Mouse (Mus musculus) heart, postnatal 10 days (tissue): Measurements from ENCODE around the gene Muc1. TPM values are rescaled to one million over a fixed set of nuclear protein-coding genes. Genes with fewer than 3 reads are reported as not detected.

Source experiments
- DNase-seq, 2 experiments: peaks; one replicate each; pipeline ENCODE4 v3.0.0; 2021
- intact Hi-C: fragments of 180-260 bp; cut with DNase I; formaldehyde crosslinking; loops from one replicate; pipeline ENCODE4 v1.15.1; 2025
- total RNA-seq, 2 experiments: library from RNA; stranded (reverse); gene quantifications; 2 replicates each; pipeline ENCODE4 v1.2.3; 2021

The Muc1 gene
- total RNA-seq, 2 experiments from 2014 or later: 0.20 to 0.34 TPM

DNA sequence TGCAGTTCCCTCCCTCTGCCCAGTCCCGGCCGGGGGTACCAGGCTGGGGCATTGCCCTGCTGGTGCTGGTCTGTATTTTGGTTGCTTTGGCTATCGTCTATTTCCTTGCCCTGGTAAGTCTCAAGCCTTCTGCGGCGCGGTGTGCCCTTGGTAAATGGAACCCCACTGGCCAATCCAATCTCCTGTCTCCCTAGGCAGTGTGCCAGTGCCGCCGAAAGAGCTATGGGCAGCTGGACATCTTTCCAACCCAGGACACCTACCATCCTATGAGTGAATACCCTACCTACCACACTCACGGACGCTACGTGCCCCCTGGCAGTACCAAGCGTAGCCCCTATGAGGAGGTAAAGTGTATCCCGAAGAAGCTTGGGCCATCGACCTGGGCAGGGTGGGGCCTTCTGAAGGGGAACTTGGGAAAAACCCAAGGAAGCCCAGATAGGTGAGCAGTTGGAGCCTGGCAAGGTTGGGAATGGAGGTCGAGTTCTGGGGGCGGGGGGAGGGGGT is 3.0 kb downstream of the Muc1 start:
- intact Hi-C loops: no loop called here
- DNase-seq: no peak

DNA sequence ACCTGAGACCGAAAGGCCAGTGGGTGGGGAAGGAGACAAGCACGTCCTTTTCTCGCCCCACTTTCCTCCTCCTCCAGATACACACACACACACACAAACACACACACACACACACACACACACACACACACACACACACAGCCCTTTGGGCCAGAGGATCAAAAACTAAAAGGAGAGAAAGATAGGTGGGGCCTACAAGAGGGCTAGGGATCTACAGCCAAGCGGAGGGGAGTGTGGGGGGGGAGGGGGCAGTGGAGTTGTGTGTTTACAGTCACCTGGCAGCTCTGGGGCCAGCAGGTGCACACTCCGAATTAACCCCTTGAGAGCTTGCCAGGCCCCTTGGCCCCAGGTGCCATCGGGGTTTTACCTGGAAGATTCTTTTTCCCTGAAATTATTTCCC is 3.8 kb downstream of the Muc1 start:
- no peak for DNase-seq
- intact Hi-C loops: no loop called here

DNA sequence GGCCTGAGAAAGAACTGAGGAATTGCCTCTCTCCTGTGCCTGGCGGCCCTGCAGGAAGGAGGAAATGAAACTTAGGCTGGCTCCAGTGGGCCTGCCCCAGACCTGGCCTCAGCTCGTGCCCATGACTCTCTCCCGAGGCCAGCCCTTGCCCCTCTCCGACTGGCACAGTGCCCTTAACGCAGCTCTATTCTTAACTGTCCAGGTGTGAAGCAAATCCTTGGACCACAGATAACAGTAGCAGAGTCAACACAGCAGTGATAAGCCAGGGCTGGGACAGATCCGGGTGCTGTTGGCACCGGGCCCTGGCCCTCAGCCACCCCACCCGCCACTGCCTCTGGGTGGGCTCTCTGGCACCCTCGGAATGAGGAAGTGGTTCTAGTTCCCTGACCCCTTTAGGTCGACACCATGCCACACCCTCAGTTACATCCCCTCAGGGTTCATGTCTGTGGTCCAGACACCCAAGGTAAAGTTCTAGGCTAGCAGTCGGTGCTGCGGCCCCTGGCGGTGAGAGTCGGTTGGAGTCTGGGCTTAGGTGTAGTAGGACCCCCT is 4.8 kb downstream of the Muc1 start:
- peak; percentile 44 to 55 for DNase-seq
- intact Hi-C loops: no loop called here

DNA sequence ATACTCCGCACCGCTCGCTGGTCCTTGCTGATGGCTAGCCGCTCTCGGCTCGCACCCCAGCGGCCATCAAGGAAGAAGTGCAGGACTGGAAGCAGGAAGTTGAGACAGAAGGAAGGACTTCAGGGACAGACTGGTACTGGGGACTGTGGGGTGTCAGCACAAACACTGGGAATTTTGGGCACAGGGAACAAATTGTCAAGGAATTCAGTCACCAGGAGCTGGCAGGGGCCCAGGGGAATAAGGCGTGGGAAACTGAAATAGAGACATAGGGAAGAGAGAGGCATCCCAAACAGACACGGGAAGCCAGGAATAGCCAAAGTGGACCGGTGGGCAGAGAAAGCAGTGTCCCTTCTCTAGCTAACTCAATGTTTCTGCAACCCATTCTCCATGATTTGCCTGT is 7.7 kb downstream of the Muc1 start:
- DNase-seq: no peak
- intact Hi-C loops: no loop called here

DNA sequence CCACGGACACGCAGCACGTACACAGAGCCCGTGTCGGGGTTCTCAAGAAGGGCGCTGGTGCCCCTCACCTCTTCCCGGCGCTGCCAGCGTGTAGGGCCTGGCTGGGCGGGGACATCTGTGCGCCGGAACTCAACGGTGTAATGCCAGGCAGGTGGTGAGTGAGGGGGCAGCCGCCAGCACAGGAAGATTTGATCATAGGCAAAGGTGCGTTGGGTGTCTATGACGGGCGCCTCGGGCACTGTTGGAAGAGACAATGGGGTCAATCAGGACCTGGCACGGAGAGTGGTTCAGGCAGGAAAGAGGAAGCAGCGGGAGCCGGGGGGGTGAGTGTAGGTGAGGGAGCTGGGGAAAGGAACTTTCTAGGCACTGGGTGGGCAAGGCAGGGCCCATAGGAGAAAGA is 8.8 kb downstream of the Muc1 start:
- no peak for DNase-seq
- intact Hi-C loops: no loop called here

DNA sequence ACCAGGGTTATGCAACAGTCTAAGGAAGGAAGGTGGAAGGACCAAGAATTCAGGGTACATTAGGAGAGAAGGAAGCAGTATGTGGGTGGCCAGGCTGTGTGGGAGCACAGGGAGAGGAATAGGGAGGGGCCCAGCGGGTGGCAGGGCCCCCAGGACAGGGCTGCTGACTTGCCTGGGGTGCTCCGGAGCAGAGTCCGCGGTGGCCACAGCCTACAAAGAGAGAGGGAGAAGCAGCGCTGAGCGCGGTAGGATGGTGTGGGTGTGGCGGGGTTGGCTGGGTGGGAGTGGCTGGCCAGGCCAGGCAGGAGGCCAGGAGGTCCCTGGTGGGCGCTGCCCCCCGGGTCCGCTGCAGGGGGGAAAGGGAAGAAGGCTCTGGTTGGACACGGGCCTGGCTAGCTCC is 9.6 kb downstream of the Muc1 start:
- DNase-seq: no peak
- intact Hi-C loops: no loop called here

DNA sequence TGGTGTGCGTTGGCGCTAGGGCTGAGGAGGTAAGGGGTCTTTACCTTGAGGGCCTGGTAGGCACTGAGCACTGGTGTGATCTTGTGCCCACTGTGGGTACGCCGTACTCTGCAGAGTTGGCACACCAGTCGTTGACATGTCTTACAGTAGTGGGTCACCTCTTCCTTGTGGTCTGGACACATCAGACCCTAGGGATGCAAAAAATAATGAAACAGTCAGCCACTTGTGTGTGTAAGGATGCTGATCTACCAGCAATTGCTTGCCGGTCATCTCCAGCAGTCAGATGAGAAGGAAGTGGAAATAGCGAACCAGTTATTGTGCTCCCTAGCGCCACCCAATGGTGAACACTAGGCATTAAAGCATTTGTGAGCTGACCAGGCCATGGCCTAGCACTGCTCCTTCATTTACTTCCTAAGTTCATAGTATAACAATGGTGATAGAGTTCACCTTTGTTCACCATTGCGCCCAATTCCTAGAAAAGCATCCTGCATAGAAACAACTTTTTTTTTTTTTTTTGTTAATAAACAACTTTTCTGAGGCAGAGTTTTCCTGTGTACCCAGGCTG is 13.6 kb downstream of the Muc1 start:
- DNase-seq: peak; percentile 59 to 83
- intact Hi-C loops: no loop called here

DNA sequence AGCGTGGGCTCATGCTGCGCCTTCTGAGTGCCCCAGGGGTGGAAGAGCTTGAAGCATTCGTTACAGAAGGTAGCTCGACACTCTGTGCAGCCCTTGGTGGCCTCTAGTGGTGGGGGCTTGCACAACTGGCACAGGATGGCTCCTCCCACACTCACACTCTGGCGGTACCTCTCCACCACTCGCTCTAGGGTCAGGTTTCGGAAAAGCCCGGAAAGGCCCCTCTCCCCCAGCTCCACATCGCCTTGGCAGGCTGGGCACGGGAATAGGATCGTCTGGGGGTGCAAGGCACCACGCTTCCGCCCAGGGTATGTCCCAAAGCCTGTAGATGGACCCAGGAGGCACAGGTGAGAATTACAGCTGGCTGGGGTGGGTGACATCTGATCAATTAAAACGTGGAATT is 14.8 kb downstream of the Muc1 start:
- intact Hi-C loops: no loop called here

DNA sequence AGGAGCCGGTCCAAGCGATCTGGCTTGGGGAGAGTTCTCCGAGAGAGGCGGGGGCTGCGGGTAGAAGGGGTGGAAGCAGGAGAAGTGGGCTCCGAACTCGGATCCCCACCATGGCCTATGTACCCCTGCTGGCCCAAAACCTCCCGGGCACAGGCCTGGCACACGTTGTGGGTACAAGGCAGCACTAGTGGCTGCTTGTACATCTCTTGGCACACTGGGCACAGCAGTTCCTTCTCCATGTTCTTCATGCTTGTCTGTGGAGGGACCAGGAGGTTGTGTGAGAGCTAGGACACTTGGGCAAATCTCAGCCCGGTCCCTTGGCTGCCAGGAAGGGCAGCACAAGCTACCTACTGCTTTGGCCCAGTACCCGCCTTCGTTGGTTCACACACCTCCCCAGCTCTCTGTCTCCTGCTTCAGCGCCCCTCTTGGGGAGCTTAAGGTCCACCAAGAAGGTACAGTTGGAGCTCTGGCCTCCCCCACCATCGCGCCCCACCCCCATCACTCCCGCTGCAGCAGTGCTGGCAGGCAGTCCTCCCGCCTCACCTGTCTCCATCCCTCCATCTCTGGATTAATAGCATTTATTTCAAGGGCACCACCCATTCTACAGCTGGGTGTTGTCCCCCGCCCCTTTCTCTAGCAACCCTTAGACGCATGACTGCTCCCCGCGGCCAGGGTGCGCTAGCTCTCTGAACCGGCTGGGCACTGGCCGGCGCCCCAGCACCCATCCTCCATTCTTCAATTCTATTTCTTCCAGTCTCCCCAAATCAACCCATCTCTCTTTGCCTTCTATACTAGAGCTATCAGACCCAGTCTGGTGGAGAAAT is 15.5 kb downstream of the Muc1 start:
- peak in 1 of 2 experiments; percentile 36 for DNase-seq
- intact Hi-C loops: no loop called here

More for the DNA sequence above, 14.8 kb downstream of the Muc1 start:
- DNase-seq: peak in 1 of 2 experiments; percentile 64

DNA sequence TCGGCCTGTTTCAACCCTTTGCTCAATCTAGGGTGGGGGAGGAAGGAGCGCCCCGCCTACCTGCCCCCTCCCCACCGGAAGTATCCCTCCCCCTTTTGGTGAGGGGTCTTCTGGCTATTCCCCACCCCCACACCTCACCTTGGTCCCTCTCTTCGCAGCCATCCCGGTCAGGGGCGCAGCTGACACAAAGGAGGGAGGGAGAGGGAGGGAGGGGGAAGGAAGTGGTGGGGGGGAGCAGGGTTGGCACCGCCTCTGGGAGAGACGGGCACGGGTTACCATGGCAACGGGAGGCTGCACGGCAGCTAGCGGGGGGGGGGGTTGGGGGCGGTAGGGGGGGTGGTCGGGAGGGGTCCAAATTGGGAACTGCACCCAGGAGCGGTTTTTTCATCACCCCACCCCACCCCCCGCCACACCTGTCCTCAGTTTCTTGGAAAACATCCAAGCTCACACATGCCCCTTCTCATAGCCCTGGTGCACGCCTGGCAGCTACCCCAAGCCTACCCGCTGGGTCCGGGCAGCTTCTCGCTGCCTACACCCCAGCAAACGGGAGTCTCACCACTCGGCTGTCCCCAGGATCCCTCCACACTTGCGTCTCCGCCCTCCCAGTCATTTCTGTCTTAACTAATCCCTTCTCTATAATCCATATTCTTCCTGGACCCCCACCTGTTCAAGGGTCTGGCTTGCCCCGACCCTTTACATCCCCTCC is 16.3 kb downstream of the Muc1 start:
- no peak for DNase-seq
- intact Hi-C loops: no loop called here

DNA sequence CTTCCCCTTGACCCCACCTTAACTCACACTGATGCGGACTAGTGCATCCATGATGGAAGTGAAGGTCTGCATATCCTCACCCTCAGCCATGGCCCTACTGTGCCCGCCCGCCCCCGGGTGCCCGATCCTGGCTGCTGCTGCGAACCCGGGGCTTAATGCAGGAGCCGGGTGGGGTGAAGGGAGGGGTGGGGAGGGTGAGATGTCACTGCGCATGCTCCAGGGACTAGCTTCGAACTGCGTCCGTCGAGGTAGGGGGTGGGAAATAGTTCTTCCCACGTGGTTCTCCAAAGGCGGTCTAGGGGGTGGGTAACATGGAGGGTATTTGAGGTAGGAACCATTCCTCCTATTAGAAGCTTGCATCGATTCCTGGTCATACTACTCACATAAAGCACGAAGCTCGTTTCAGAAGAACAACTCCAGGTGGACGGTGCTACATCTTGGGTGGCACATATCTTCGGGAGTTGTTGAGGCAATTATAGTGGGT is 16.9 kb downstream of the Muc1 start, which contains the start of gene Krtcap2:
Gene Krtcap2 (plus strand): TSS at position 279 of the 484 bp plus-strand sequence.
- peak in 1 of 2 experiments; percentile 40 for DNase-seq
- intact Hi-C loops: loop anchor here (1.0 kb wide), 1 partner anchor 37 kb away; no protein-coding TSS in a partner anchor

DNA sequence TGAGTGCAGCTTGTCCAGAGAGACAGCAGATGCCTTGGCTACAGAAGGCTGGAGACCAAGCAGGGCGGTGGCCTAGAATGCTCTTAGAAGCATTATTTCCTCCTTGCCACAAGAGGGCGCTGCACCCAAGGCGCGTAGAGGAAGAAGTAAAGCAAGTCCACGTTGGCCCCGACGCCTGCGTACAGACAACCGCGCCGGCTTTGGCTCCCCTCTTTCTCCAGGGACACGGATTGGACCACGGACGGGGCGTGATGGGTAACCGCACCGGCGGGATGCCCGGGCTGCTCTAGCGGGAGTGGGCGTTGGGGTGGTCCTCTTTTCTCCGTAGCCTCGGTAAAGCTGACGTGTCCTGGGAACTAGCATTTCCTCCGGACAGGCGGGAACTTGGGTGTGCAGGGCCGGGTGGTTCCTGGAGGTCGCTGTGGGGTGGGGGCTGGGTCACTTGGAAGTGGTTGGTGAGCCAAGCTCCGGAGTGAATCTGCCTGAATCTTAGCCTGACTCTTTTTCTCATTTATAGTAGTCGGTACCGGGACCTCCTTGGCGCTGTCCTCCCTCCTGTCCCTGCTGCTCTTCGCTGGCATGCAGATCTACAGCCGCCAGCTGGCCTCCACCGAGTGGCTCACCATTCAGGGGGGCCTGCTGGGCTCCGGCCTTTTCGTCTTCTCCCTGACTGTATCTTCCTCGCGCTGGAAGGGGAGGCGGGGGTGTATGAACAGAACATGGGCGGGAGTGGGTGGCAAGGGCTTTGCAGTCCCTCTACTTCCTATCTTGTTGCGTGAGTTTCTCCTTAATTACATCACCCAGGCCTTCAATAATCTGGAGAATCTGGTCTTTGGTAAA is 17.6 kb downstream of the Muc1 start, which contains the start of gene Trim46:
Gene Trim46 (minus strand): TSS at position 49 of the 840 bp plus-strand sequence.
- intact Hi-C loops: loop anchor here (1.0 kb wide), 1 partner anchor 36 kb away; no protein-coding TSS in a partner anchor
- DNase-seq: peak; percentile 93 to 94

DNA sequence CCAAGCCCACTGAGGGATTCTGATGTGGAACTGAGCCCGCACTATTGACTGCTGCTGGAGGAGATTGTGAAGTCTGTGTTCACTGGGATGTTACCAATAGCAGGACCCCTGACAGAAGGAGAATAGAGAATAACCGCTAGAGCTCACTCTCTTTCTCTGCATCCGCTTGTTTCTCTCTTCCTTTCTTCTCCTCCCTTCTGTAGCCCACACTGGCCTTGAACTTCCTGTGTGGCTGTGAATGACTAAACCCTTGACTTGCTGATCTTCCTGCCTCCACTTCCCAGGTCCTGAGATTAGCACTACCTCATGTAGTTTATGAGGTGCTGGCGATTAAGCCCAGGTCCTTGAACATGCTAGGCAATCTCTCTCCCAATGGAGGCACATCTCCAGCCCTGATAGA is 18.6 kb downstream of the Muc1 start:
- intact Hi-C loops: no loop called here

DNA sequence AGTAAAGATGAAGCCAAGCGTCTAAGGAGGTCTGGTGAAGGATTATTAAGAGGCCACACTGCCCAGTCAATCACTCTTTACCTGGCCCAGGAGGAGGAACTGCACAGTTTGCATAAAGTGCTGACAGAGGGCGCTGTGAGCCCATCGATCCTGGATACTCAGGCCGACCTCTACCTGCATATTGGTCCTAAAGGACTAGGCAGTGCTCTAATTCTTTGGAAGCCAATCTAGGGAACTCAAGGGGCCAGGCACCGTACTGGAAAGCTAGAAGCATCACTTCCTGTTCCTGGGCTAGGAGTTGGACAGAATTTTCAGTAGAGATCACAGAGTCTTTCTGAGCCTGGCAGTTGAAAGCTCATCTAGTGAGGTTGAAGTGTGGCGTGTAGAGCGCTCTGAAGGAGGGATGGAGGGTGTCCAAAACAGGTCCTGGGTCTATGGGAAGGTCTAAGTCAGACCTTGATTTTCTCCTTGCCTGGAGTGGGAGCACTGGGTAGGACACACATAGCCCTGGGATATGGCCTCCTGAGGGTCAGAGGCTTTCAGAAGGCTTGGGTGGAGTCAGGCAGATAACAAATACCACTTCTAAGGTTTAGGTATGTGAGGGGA is 21.7 kb downstream of the Muc1 start:
- intact Hi-C loops: loop anchor here (1.0 kb wide), 2 partner anchors 32 to 58 kb away; no protein-coding TSS in a partner anchor

More for the DNA sequence above, 18.6 kb downstream of the Muc1 start:
- DNase-seq: no peak

DNA sequence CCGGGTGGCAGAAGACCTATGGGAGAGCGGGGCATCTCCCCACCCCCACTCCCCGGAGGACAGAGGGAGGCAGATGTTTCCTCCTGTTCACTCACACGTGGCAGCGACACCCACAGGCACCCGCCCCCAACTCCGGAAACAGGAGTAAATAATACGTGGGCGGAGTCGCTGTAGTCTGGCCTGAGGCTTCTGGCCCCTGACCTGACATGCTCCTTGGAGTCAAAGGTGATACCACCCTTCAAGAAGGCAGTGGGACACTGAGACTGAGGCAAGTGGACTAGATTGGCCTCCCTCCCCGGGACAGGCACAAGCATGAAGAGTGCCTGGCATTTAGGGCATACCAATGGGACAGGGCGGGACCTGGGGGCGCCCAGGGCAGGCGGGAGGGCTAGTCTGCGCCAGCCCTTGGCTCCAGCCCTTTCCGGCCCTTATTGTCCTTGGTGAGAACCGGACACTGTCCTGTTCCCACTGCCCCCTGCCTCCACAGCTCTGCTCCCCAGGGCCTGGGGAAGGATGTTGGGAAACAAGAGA is 22.6 kb downstream of the Muc1 start:
- intact Hi-C loops: no loop called here
- DNase-seq: peak; percentile 76 to 81

More for the DNA sequence above, 21.7 kb downstream of the Muc1 start:
- peak; percentile 79 to 82 for DNase-seq

DNA sequence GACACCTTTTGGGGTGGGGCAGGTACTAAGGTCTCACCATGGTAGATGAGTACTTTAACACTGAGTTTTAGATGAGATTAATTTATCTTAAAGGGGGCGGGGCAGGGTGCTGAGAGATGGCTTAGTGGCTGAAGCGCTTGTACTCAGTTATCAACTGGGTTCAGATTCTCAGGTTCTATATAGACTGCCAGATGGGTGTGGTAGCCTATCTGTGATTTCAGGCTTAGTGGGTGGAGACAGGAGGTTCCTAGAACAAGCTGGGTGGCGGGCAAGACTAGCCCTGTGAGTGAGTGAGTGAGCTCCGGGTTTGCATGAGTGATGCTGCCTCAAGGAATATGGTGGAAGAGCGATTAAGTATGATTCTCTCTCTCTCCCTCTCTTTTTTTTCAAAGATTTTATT is 26.1 kb downstream of the Muc1 start:
- intact Hi-C loops: no loop called here
- no peak for DNase-seq

DNA sequence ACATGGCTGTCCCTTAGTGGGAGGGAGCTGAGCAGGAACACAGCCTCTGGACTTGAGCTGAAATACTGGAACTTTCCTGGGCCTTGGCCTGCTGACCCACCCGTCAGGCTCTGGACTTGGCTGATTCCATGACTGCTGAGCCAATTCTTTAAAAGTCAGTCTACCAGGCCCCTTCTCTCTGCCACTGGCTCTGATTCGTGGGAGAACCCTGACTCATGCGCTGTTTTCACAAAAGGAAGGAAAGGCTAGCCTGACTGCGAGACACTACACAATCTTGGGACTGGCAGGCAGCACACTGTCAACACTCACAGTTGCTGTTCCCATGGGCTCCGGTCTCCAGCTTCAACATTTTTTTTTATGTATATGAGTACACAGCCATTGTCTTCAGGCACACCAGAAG is 27.3 kb downstream of the Muc1 start:
- intact Hi-C loops: no loop called here
- peak; percentile 62 to 63 for DNase-seq

DNA sequence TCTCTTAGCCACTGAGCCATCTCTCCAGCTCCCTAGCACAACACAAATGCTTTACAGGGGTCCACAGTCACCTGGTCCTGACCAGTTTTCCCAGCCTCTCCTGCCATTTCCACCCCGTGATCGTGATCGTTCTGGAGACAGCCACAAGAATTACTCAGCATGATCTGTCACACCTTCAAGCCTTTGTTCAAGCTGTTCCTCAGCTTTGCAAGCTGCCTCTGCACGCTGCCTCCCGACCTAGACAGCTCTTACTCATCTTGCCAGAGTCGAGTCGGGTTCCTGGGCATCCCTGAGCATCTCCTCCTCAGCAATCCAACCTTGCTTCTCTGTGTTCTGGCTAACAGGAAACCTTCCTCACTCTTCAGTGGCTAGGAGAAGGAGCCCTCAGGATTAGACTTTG is 30.2 kb downstream of the Muc1 start, which contains the start of gene Dpm3:
Gene Dpm3 (plus strand): TSS at position 283 of the 400 bp plus-strand sequence.
- DNase-seq: no peak
- intact Hi-C loops: no loop called here

DNA sequence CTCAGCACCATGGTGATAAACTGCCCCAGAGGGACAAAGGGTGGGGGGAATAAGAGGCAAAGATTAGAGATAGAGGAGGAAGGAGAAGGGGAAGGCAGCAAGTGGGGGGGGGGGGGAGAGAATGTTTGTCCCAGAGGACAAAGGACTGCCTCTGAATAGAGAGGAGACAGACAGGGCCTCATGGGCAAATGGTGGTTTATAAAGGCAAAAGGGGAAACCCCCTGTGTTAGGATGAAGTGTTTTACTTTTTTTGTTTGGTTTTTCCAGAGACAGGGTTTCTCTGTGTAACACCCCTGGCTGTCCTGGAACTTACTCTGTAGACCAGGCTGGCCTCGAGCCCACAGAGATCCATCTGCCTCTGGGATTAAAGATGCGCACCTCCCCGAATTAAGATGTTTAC is 31.4 kb downstream of the Muc1 start:
- DNase-seq: no peak
- intact Hi-C loops: no loop called here
